Mouse (Mus musculus) layer of hippocampus, postnatal 14 days (tissue): ENCODE measurements around the gene AF067063. TPM values are rescaled to one million over a fixed set of nuclear protein-coding genes. Genes with fewer than 3 reads are reported as not detected.

Experiments
- total RNA-seq, 2 experiments: library from RNA; stranded (reverse); gene quantifications; 2 replicates each; pipeline ENCODE4 v1.2.3; 2021

AF067063 gene
- total RNA-seq, 2 experiments from 2014 or later: not detected

Other genes starting within 250 kb of the AF067063 start
- gene Ccl28, start 206.4 kb downstream of the AF067063 start, total RNA-seq: 1 to 10 TPM; 1.3 to 1.5 TPM
- gene Hmgcs1, start 139.8 kb downstream of the AF067063 start, total RNA-seq: 100 to 1,000 TPM; 424 to 503 TPM
- gene Nim1k, start 74.3 kb downstream of the AF067063 start, total RNA-seq: 10 to 100 TPM; 12.5 to 13.5 TPM
- gene Zfp131, start 39.3 kb downstream of the AF067063 start, total RNA-seq: 10 to 100 TPM; 40.3 to 41.1 TPM
- not detected for gene D13Ertd608e, start 5.8 kb upstream of the AF067063 start, total RNA-seq
- not detected for gene Tcstv1, start 64.6 kb upstream of the AF067063 start, total RNA-seq
- gene Gm21761, start 99.1 kb upstream of the AF067063 start, total RNA-seq: not detected
- not detected for gene B020031M17Rik, start 120.6 kb upstream of the AF067063 start, total RNA-seq
- gene Gm36079, start 196.8 kb upstream of the AF067063 start, total RNA-seq: not detected
- gene Gm21188, start 222.0 kb upstream of the AF067063 start, total RNA-seq: not detected